Mouse (Mus musculus) limb, embryonic 14.5 days (tissue): ENCODE measurements around the gene Mrpl49. TPM values are rescaled to one million over a fixed set of nuclear protein-coding genes. Genes with fewer than 3 reads are reported as not detected.
A peak's percentile ranks its signal among the peaks of the same experiment; 100 is the strongest.

Source experiments
- ATAC-seq: fragments of 200-750 bp; cut with Nextera tagmentation; 2 replicates; pipeline ENCODE4 v1.8.0; 2017; ENCODE audit warnings: low read depth, moderate number of reproducible peaks, moderate TSS enrichment; ENCODE audit not compliant: low FRiP score
- DNase-seq: peaks from one replicate; pipeline ENCODE4 v3.0.0-alpha.2; 2015; ENCODE audit warnings: low spot score
- H3K27ac ChIP-seq: fragments of 300-500 bp; sonication (generic); replicated peaks from 2 replicates; pipeline ENCODE4 v1.5.1; 2014; ENCODE audit warnings: low read depth, mild to moderate bottlenecking, low read length, moderate library complexity, mixed read lengths
- H3K27me3 ChIP-seq: fragments of 300-500 bp; sonication (generic); 2 replicates; pipeline ENCODE4 v1.6.1; 2014; ENCODE audit warnings: low read length, mixed read lengths; ENCODE audit not compliant: control insufficient read depth, insufficient read depth
- H3K36me3 ChIP-seq: fragments of 300-500 bp; sonication (generic); 2 replicates; pipeline ENCODE4 v1.6.1; 2014; ENCODE audit warnings: mild to moderate bottlenecking, low read length, moderate library complexity, mixed read lengths; ENCODE audit not compliant: control insufficient read depth, insufficient read depth
- H3K4me1 ChIP-seq: fragments of 300-500 bp; sonication (generic); 2 replicates; pipeline ENCODE4 v1.6.1; 2014; ENCODE audit warnings: antibody characterized with exemption, low read length, mixed read lengths; ENCODE audit not compliant: control insufficient read depth, insufficient read depth
- H3K4me2 ChIP-seq: fragments of 300-500 bp; sonication (generic); replicated peaks from 2 replicates; pipeline ENCODE4 v1.6.1; 2014; ENCODE audit warnings: low read depth, mild to moderate bottlenecking, low read length, moderate library complexity; ENCODE audit not compliant: severe bottlenecking
- H3K4me3 ChIP-seq: fragments of 300-500 bp; sonication (generic); replicated peaks from 2 replicates; pipeline ENCODE4 v1.5.1; 2014; ENCODE audit warnings: low read length
- H3K9ac ChIP-seq: fragments of 300-500 bp; sonication (generic); 2 replicates; pipeline ENCODE4 v1.6.1; 2014; ENCODE audit warnings: mild to moderate bottlenecking, low read depth, low read length, moderate library complexity; ENCODE audit not compliant: severe bottlenecking
- H3K9me3 ChIP-seq: fragments of 300-500 bp; sonication (generic); 2 replicates; pipeline ENCODE4 v1.6.1; 2016; ENCODE audit warnings: low read length; ENCODE audit not compliant: control insufficient read depth
- POLR2A ChIP-seq: fragments of 200-500 bp; IDR thresholded peaks from 2 replicates; pipeline ENCODE4 v1.8.0; 2012; ENCODE audit warnings: inconsistent platforms, mild to moderate bottlenecking, moderate library complexity, borderline replicate concordance; ENCODE audit not compliant: insufficient read depth, insufficient read length; ENCODE audit errors: extremely low read depth
- WGBS: fragments of 180-500 bp; shearing (Covaris S2); extraction: QIAGEN DNeasy Blood & Tissue Kit; methylation state at CpG from one replicate; pipeline ENCODE4 v1.1.7; 2014; 5-methylcytosine and 5-hydroxymethylcytosine counted together
- polyA plus RNA-seq, 2 experiments: library from polyadenylated mRNA; depleted of rRNA in 1 of 2; stranded (reverse) in 1 of 2; unstranded in 1 of 2; fragments of >200 nt; fragmentation: Nextera tagmentation in 1 of 2; extraction: Ambion mirVana in 1 of 2; gene quantifications; 2 replicates each; pipeline versions ENCODE4 v1.2.1 to v1.2.3; 2012 to 2014

Gene Mrpl49
- polyA plus RNA-seq (2012; rRNA removed) (47.0 and 54.8 TPM in 2 replicates), polyA plus RNA-seq (2014; fragmentation: Nextera tagmentation; extraction: Ambion mirVana) (75.3 and 75.5 TPM in 2 replicates)

DNA sequence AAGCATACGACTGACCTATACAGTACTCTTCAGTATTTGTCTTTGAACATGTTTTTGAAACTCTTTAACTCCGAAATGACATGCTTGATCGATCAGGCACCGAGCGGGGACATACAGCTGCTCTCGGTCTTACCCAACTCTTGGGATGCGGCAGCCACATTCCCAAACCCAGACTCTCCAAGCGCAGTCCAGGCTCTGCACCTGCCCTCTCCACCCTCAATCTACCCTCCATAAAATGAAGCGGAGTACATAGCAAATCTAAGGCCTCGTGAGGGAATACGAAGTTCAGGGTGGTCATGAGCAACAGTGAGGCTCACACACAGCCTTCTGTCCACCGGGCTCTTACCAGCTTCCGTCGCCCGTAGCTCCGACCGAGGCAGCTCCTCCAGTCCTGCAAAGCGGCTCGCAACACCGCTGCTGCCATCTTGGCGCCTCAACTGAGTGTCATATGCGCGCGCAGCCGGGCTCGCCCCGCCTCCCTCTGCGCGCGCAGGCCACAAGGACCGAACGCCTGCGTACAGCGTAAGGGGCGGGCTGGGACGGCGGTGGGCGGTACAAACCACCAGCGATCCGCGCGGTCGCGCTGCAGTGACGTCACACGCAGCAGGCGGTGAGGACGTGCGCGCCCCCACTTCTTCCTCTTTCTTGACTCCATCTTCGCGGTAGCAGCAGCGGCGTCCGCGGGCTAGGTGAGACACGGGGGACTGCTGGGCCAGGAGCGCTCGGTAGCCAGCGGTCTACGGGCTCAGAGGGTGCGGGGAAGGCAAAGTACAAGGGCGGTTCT is at the start of gene Mrpl49, which contains the start of gene Fau:
Mrpl49 (minus strand) TSS at position 473 of the 784 bp plus-strand sequence.
Fau (plus strand) TSS at position 532 of the 784 bp plus-strand sequence.
- DNase-seq (peak; percentile 97), ATAC-seq (peak; percentile 88)
- under 1% methylated on average over 58 of the region's 63 CpGs for WGBS
- Histone ChIP-seq H3K9ac (peak within 1 kb of the TSS; percentile 76), H3K4me1 (peaks cover 18% of the 10 kb centered on the region), H3K4me3 (peak within 1 kb of the TSS; percentile 89), H3K36me3 (peaks cover 47% of the 10 kb centered on the region), H3K9me3 (no peaks in the 10 kb centered on the region), H3K27ac (peak within 1 kb of the TSS; percentile 73), H3K4me2 (peak within 1 kb of the TSS; percentile 80), H3K27me3 (no peaks in the 10 kb centered on the region)
- peak; percentile 82; the same call in 1 of the 2 replicates for TF ChIP-seq POLR2A

- TF ChIP-seq POLR2A, result no peak
- no peaks in the 10 kb centered on the region for H3K36me3 ChIP-seq
- H3K9me3 ChIP-seq, result no peaks in the 10 kb centered on the region
- ATAC-seq, result no peak
- H3K4me2 ChIP-seq, result no peak within 1 kb of the TSS
- H3K9ac ChIP-seq, result no peak within 1 kb of the TSS
- 76% methylated on average over 7 of the region's 7 CpGs for WGBS
- no peaks in the 10 kb centered on the region for H3K4me1 ChIP-seq
- H3K4me3 ChIP-seq, result no peak within 1 kb of the TSS
- H3K27ac ChIP-seq, result no peak within 1 kb of the TSS
- no peaks in the 10 kb centered on the region for H3K27me3 ChIP-seq
- DNase-seq, result no peak
Measured at GRCm38 (mm10) chr19:6105586-6105985, 48.0 kb upstream of the Mrpl49 start, which contains the start of gene Naaladl1. Naaladl1 (plus strand) TSS chr19:6105782.

DNA sequence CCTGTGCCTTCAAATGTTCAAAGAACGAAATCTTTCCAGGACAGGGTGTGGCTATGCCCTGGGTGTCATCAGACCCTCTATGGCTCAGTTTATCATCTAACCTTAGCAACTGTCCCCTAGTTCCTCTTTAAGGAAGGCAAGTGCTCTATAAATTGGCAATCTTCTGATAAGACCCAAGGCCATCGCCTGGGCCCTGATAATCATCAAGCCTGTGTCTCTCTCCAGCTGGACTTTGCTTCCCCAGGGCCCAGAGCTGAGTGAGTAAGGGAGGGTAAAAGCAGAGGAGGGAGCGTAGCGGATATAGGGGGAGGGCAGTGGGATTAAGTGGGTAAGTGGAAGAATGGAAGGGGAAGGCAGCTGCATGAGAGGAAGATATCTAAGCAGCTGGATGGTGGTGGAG is 46.9 kb upstream of the Mrpl49 start:
- DNase-seq (no peak), ATAC-seq (no peak)
- Histone ChIP-seq H3K27ac (no peak overlapping the region), H3K4me3 (no peak overlapping the region), H3K4me1 (no peaks in the 10 kb centered on the region), H3K9me3 (no peaks in the 10 kb centered on the region), H3K27me3 (no peaks in the 10 kb centered on the region), H3K36me3 (no peaks in the 10 kb centered on the region), H3K9ac (no peak overlapping the region), H3K4me2 (no peak overlapping the region)
- no peak for TF ChIP-seq POLR2A
- 71% methylated on average over 4 of the region's 4 CpGs for WGBS

- DNase-seq (no peak), ATAC-seq (no peak)
- H3K9me3 ChIP-seq, result no peaks in the 10 kb centered on the region
- no peaks in the 10 kb centered on the region for H3K27me3 ChIP-seq
- TF ChIP-seq POLR2A, result no peak
- no peak overlapping the region for H3K4me2 ChIP-seq
- no peak overlapping the region for H3K4me3 ChIP-seq
- H3K9ac ChIP-seq, result no peak overlapping the region
- no peak overlapping the region for H3K27ac ChIP-seq
- H3K4me1 ChIP-seq, result no peaks in the 10 kb centered on the region
- WGBS, result 77% methylated on average over 6 of the region's 6 CpGs
- 0 out of 2 replicates have a peak, but pooled peaks cover 6% of the 10 kb centered on the region for H3K36me3 ChIP-seq
Measured at GRCm38 (mm10) chr19:6102169-6102853, 44.7 kb upstream of the Mrpl49 start.

GRCm38 (mm10) chr19:6101186-6101585 is 43.6 kb upstream of the Mrpl49 start:
- H3K27me3 ChIP-seq, result no peaks in the 10 kb centered on the region
- no peak overlapping the region for H3K27ac ChIP-seq
- no peak overlapping the region for H3K4me3 ChIP-seq
- no peak overlapping the region for H3K9ac ChIP-seq
- WGBS, result 26% methylated on average over 6 of the region's 6 CpGs
- no peaks in the 10 kb centered on the region for H3K4me1 ChIP-seq
- no peaks in the 10 kb centered on the region for H3K9me3 ChIP-seq
- no peak for ATAC-seq
- H3K36me3 ChIP-seq, result 0 out of 2 replicates have a peak, but pooled peaks cover 6% of the 10 kb centered on the region
- TF ChIP-seq POLR2A, result no peak
- no peak for DNase-seq
- no peak overlapping the region for H3K4me2 ChIP-seq
